Mouse (Mus musculus): ENCODE measurements at regions not wholly inside any gene's neighbourhood (a gene's known extent, or its start where the extent isn't known, plus 50 kb on each side); places are given as distances from the start of the nearest gene placed in this dataset.

DNA sequence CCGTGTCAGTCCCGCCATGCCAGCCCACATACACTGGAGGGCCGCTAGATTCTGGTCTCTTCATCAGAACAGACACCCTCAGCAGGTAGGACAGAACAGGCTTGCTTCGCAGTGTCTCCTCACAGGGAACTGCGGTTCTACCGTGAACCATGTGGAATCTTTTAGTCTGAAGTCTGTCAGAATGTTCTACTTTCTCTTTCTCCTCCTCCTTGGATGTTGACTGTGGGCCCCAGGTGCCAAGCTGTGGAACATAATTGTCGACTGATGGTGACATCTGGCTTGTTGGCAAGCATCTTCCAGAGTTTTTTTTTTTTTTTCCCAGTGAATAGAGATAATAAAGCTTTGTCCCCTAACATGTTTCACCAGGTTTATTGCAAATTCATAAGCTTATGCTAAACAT is 91.3 kb upstream of the Cnr1 start:
- no peak for ATAC-seq (ENCODE audit: low FRiP score)
- DNase-seq (ENCODE audit: low spot score, missing footprints) = no peak

DNA sequence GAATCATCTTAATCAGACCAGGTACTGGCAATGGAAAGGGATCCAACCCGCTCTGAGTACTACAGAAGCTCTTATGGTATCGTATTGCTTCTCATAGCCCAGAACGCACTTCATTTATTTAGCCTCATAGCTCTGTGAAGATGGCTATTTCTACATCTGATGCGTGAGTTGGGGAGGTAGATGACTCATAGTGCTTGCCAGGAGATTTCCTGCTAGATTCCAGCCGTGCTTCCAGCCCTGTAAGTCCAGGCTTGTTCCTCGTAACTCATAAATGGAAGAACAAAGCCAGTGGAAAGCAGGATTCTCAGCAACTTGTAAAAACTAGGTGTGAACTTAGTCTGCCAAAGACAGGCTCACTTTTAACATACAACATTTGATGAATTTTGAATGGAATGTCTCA is 86.0 kb upstream of the Cnr1 start:
- 88% methylated on average over 6 of the region's 6 CpGs for WGBS
- no peak overlapping the region for H3K4me3 ChIP-seq (ENCODE audit: low read depth, low read length)
- no peaks in the 10 kb centered on the region for H3K36me3 ChIP-seq (ENCODE audit: control insufficient read depth, insufficient read depth, low read length)
- no peak overlapping the region for H3K4me2 ChIP-seq
- H3K27me3 ChIP-seq (ENCODE audit: control insufficient read depth, insufficient read depth, low read length) = no peaks in the 10 kb centered on the region
- ATAC-seq (ENCODE audit: low FRiP score) (no peak), DNase-seq (ENCODE audit: low spot score, missing footprints) (no peak)
- H3K9me3 ChIP-seq (ENCODE audit: control insufficient read depth, low read length) = no peaks in the 10 kb centered on the region
- no peak overlapping the region for H3K9ac ChIP-seq (ENCODE audit: low read length)
- no peaks in the 10 kb centered on the region; the same call in 1 of the 2 replicates for H3K4me1 ChIP-seq (ENCODE audit: control insufficient read depth, insufficient read depth, low read length)
- H3K27ac ChIP-seq (ENCODE audit: low read depth, low read length) = no peak overlapping the region

More for the DNA sequence above, 91.3 kb upstream of the Cnr1 start:
- H3K9me3 ChIP-seq (ENCODE audit: control insufficient read depth, low read length) = no peaks in the 10 kb centered on the region
- H3K9ac ChIP-seq (ENCODE audit: low read length) = no peak overlapping the region
- WGBS = 89% methylated on average over 7 of the region's 7 CpGs
- H3K36me3 ChIP-seq (ENCODE audit: control insufficient read depth, insufficient read depth, low read length) = no peaks in the 10 kb centered on the region
- H3K4me1 ChIP-seq (ENCODE audit: control insufficient read depth, insufficient read depth, low read length) = no peaks in the 10 kb centered on the region
- H3K27ac ChIP-seq (ENCODE audit: low read depth, low read length) = no peak overlapping the region
- no peak overlapping the region for H3K4me2 ChIP-seq
- H3K27me3 ChIP-seq (ENCODE audit: control insufficient read depth, insufficient read depth, low read length) = no peaks in the 10 kb centered on the region
- H3K4me3 ChIP-seq (ENCODE audit: low read depth, low read length) = no peak overlapping the region

DNA sequence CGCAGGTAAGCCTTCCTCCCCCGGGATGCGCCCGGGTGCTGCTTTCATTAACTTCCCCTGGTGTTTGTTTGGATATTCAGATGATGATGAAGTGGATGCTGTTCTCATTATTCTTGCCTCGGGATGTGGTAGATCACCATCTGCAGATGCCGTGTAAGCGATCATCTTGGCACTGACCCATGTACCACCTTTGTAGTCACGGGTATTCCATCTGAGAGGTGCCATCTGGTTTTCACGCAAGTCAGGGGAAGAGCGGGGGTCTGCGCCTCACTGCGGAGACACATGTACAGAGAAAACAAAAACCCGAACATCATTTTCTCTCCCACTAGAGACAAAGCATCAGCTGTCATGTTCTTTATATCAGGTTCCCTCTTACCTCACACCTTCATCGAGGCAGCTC is 84.3 kb upstream of the Cnr1 start:
- Histone ChIP-seq H3K4me2 (no peak overlapping the region), H3K9ac (ENCODE audit: low read length) (no peak overlapping the region), H3K36me3 (ENCODE audit: control insufficient read depth, insufficient read depth, low read length) (no peaks in the 10 kb centered on the region), H3K4me3 (ENCODE audit: low read depth, low read length) (no peak overlapping the region), H3K4me1 (ENCODE audit: control insufficient read depth, insufficient read depth, low read length) (no peaks in the 10 kb centered on the region; the same call in 1 of the 2 replicates), H3K27ac (ENCODE audit: low read depth, low read length) (no peak overlapping the region), H3K9me3 (ENCODE audit: control insufficient read depth, low read length) (no peaks in the 10 kb centered on the region), H3K27me3 (ENCODE audit: control insufficient read depth, insufficient read depth, low read length) (no peaks in the 10 kb centered on the region)
- 85% methylated on average over 14 of the region's 14 CpGs for WGBS
- no peak for ATAC-seq (ENCODE audit: low FRiP score)
- DNase-seq (ENCODE audit: low spot score, missing footprints) = no peak

DNA sequence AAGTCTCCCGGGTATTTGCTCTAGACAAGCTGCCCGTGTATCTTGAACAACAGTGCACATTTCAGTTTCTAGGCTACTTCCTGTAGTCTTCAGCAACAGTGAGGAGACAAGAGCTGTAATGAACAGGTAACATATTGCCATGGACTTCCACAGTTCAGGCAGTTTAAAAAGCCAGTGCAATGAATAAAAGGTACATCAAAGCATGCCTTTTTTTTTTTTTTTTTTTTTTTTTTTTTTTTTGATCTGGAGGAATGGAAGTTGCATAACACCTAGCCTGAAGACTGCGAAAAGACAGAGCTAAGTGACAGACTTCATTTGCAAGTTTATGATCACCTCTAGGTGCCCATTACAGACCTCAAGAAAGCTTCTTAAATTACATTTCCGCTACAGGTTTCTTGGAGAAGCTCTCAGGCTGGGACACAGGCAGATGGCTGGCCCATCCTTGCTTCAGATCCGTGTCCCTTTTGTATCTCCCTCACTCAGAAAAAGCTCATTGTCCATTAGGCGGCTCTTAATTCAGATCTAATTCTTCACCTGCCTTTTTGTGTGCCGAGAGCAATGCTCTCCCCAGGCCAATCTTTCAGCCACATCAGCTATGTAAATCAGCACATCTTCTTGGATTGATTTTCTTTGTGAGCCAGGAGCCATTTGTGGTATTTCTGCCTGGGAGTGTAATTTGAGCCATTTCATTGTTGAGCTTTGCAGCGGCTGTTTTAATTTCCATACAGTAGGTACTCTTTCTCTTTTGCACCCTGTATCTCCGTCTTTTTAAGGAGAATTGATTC is 78.6 kb upstream of the Cnr1 start:
- no peaks in the 10 kb centered on the region for H3K27me3 ChIP-seq (ENCODE audit: control insufficient read depth, insufficient read depth, low read length)
- peak overlapping the region; percentile 15; the same call in 1 of the 2 replicates for H3K4me2 ChIP-seq
- peak overlapping the region; percentile 54 for H3K27ac ChIP-seq (ENCODE audit: low read depth, low read length)
- no peak overlapping the region for H3K4me3 ChIP-seq (ENCODE audit: low read depth, low read length)
- H3K9me3 ChIP-seq (ENCODE audit: control insufficient read depth, low read length) = no peaks in the 10 kb centered on the region
- peaks cover 5% of the 10 kb centered on the region for H3K4me1 ChIP-seq (ENCODE audit: control insufficient read depth, insufficient read depth, low read length)
- WGBS = 33% methylated on average over 9 of the region's 9 CpGs
- H3K36me3 ChIP-seq (ENCODE audit: control insufficient read depth, insufficient read depth, low read length) = no peaks in the 10 kb centered on the region
- DNase-seq (ENCODE audit: low spot score, missing footprints) (peak; percentile 90), ATAC-seq (ENCODE audit: low FRiP score) (peak; percentile 33)
- peak overlapping the region; percentile 28 for H3K9ac ChIP-seq (ENCODE audit: low read length)

DNA sequence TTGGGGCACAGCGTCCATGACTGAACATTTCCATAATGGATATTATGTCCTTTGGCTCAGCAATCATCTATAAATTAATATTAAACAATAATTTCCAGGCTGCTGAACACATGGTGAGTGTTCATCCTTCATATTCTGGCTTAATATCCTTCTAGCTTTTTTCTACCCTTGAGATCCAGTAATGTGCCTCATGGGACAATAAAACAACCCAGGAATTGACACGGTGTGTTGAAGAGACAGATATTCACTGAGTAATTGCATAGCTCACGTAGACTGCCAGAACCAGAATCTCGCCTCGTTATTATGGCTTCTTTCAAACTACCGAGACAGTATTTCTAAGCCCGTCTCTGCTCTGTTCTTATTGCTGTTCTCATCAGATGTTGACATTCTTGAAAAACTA is 74.1 kb upstream of the Cnr1 start:
- Histone ChIP-seq H3K4me3 (ENCODE audit: low read depth, low read length) (no peak overlapping the region), H3K27ac (ENCODE audit: low read depth, low read length) (no peak overlapping the region), H3K27me3 (ENCODE audit: control insufficient read depth, insufficient read depth, low read length) (no peaks in the 10 kb centered on the region), H3K36me3 (ENCODE audit: control insufficient read depth, insufficient read depth, low read length) (no peaks in the 10 kb centered on the region), H3K4me1 (ENCODE audit: control insufficient read depth, insufficient read depth, low read length) (peaks cover 5% of the 10 kb centered on the region), H3K9me3 (ENCODE audit: control insufficient read depth, low read length) (no peaks in the 10 kb centered on the region), H3K9ac (ENCODE audit: low read length) (no peak overlapping the region), H3K4me2 (no peak overlapping the region)
- no peak for ATAC-seq (ENCODE audit: low FRiP score)
- 80% methylated on average over 7 of the region's 7 CpGs for WGBS
- no peak for DNase-seq (ENCODE audit: low spot score, missing footprints)

DNA sequence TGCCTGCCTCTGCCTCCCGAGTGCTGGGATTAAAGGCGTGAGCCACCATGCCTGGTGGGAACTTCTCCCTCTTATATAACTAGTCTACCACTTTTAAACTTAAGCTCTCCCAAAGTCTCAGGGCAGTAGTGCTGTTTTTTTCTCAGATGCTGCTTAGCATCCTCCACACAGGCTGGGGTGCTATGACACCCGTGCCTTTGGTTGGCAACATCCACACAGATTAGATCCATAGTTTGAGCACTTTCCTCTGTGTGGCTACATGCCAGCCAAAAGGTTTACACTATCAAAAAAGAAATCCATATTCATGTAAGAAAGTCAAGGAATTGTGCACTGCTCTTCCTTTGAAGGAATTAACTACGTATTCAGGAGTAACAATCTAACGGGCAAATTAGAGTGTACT is 72.1 kb upstream of the Cnr1 start:
- H3K9me3 ChIP-seq (ENCODE audit: control insufficient read depth, low read length) = no peaks in the 10 kb centered on the region
- no peak overlapping the region for H3K9ac ChIP-seq (ENCODE audit: low read length)
- 83% methylated on average over 5 of the region's 5 CpGs for WGBS
- no peaks in the 10 kb centered on the region for H3K27me3 ChIP-seq (ENCODE audit: control insufficient read depth, insufficient read depth, low read length)
- DNase-seq (ENCODE audit: low spot score, missing footprints) (no peak), ATAC-seq (ENCODE audit: low FRiP score) (no peak)
- no peak overlapping the region for H3K4me2 ChIP-seq
- H3K27ac ChIP-seq (ENCODE audit: low read depth, low read length) = no peak overlapping the region
- no peaks in the 10 kb centered on the region for H3K4me1 ChIP-seq (ENCODE audit: control insufficient read depth, insufficient read depth, low read length)
- H3K4me3 ChIP-seq (ENCODE audit: low read depth, low read length) = no peak overlapping the region
- H3K36me3 ChIP-seq (ENCODE audit: control insufficient read depth, insufficient read depth, low read length) = no peaks in the 10 kb centered on the region

DNA sequence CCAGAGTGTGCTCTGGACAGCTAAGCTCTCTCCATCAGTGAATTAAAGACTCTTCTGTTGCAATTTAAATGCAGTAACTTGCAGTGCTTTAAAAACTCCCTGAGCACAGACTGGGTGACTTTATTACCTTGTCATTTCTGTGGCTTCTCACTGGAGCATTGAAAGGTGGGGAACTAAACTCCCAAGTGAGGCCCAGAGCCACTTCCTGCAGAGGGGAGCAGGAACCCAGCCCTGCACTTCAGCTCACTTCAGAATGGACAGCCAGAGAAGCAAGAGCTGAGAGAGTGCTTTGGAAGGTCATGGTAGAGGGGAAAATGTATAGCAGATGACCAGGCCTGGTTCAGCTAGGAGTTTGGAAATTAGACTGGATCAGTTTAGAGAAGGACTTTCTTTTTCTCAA is 69.3 kb upstream of the Cnr1 start:
- no peak overlapping the region for H3K27ac ChIP-seq (ENCODE audit: low read depth, low read length)
- DNase-seq (ENCODE audit: low spot score, missing footprints) = no peak
- H3K4me2 ChIP-seq = no peak overlapping the region
- H3K4me1 ChIP-seq (ENCODE audit: control insufficient read depth, insufficient read depth, low read length) = no peaks in the 10 kb centered on the region
- no peak overlapping the region for H3K9ac ChIP-seq (ENCODE audit: low read length)
- H3K36me3 ChIP-seq (ENCODE audit: control insufficient read depth, insufficient read depth, low read length) = no peaks in the 10 kb centered on the region
- ATAC-seq (ENCODE audit: low FRiP score) = no peak
- H3K4me3 ChIP-seq (ENCODE audit: low read depth, low read length) = no peak overlapping the region
- no peaks in the 10 kb centered on the region for H3K9me3 ChIP-seq (ENCODE audit: control insufficient read depth, low read length)
- H3K27me3 ChIP-seq (ENCODE audit: control insufficient read depth, insufficient read depth, low read length) = no peaks in the 10 kb centered on the region

DNA sequence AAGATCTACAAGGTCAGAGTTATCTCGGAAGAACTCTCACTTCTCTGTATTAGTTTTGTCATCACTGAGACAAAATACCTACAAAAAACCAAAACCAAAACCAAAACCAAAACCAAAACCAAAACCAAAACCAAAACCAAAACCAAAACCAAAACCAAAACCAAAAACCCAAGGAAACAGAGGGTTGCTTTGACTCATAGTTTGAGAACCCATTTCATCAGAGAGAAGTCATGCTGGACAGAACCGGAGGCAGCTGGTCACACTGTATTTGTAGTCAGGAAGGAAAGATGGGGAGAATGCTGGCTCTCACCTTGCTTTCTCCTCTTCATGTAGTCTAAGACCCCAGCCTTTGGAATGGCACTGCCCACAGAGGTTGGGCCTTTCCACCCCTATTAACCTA is 57.3 kb upstream of the Cnr1 start:
- DNase-seq (ENCODE audit: low spot score, missing footprints) (no peak), ATAC-seq (ENCODE audit: low FRiP score) (no peak)
- no peak overlapping the region for H3K4me2 ChIP-seq
- 0 out of 2 replicates have a peak, but pooled peaks cover 4% of the 10 kb centered on the region for H3K4me1 ChIP-seq (ENCODE audit: control insufficient read depth, insufficient read depth, low read length)
- no peaks in the 10 kb centered on the region for H3K27me3 ChIP-seq (ENCODE audit: control insufficient read depth, insufficient read depth, low read length)
- no peak overlapping the region for H3K27ac ChIP-seq (ENCODE audit: low read depth, low read length)
- H3K9ac ChIP-seq (ENCODE audit: low read length) = no peak overlapping the region
- no peaks in the 10 kb centered on the region for H3K36me3 ChIP-seq (ENCODE audit: control insufficient read depth, insufficient read depth, low read length)
- WGBS = 96% methylated on average over 2 of the region's 2 CpGs
- H3K9me3 ChIP-seq (ENCODE audit: control insufficient read depth, low read length) = no peaks in the 10 kb centered on the region
- H3K4me3 ChIP-seq (ENCODE audit: low read depth, low read length) = no peak overlapping the region

DNA sequence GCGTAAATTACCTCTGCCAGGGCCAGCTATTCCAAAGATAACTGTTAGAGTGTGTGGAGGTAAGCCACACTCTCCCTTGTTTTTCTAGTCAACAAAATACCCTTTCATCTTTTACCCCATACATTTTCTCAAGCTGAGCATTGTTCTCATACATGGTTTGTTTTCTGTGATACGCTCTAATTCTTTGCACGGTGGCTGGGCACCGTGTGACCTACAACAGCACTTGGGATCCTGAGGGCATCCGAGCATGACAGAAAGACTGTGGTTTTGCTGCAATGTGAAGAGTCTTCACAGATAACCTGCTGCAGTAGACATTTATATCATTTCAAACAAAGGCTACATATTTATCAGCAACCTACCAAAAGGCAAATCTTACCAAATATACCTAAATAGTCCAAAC is 55.1 kb upstream of the Cnr1 start:
- 0 out of 2 replicates have a peak, but pooled peaks cover 4% of the 10 kb centered on the region for H3K4me1 ChIP-seq (ENCODE audit: control insufficient read depth, insufficient read depth, low read length)
- H3K27me3 ChIP-seq (ENCODE audit: control insufficient read depth, insufficient read depth, low read length) = no peaks in the 10 kb centered on the region
- H3K36me3 ChIP-seq (ENCODE audit: control insufficient read depth, insufficient read depth, low read length) = no peaks in the 10 kb centered on the region
- WGBS = 36% methylated on average over 5 of the region's 5 CpGs
- H3K4me2 ChIP-seq = no peak overlapping the region
- no peaks in the 10 kb centered on the region for H3K9me3 ChIP-seq (ENCODE audit: control insufficient read depth, low read length)
- DNase-seq (ENCODE audit: low spot score, missing footprints) (peak; percentile 31), ATAC-seq (ENCODE audit: low FRiP score) (no peak)
- H3K4me3 ChIP-seq (ENCODE audit: low read depth, low read length) = no peak overlapping the region
- no peak overlapping the region for H3K27ac ChIP-seq (ENCODE audit: low read depth, low read length)
- no peak overlapping the region for H3K9ac ChIP-seq (ENCODE audit: low read length)

Data from midbrain, embryonic 11.5 days (tissue).